Mouse (Mus musculus): ENCODE measurements at regions not wholly inside any gene's neighbourhood (a gene's known extent, or its start where the extent isn't known, plus 50 kb on each side); places are given as distances from the start of the nearest gene placed in this dataset.

- no peak for TF ChIP-seq CTCF (IDR thresholded peaks at IDR 0.05; ENCODE audit: low read depth, low read length)
- TF ChIP-seq POLR2A (IDR thresholded peaks at IDR 0.05; ENCODE audit: extremely low read depth, insufficient read depth, low read length) = no peak
Observed at GRCm38 (mm10) chr2:128468323-128468722, 122.7 kb upstream of the Spdye4c start.
